Mouse (Mus musculus) 3T3-L1 (cell line): Measurements from ENCODE around the gene Metap2.
"Not testable (repeated sequence)": the region's sequence is repeated elsewhere in the genome, so short reads cannot be mapped to it uniquely, and the experiment has no call there.

ENCODE experiments used
- DNase-seq: peaks from one replicate; pipeline ENCODE4 v3.0.0-alpha.2; 2015; ENCODE audit warnings: low read depth, low spot score

Gene Metap2

GRCm38 (mm10) chr10:93846706-93847105 lies 50.2 kb downstream of the Metap2 start:
- DNase-seq: no peak

GRCm38 (mm10) chr10:93835115-93835514 lies 61.8 kb downstream of the Metap2 start:
- not testable (repeated sequence) for DNase-seq

- DNase-seq: no peak
Measured at GRCm38 (mm10) chr10:93834394-93834745, 62.5 kb downstream of the Metap2 start.

GRCm38 (mm10) chr10:93833699-93834393 lies 63.0 kb downstream of the Metap2 start:
- DNase-seq: no peak

- no peak for DNase-seq
Measured at GRCm38 (mm10) chr10:93833370-93833698, 63.6 kb downstream of the Metap2 start.

- no peak for DNase-seq
Measured at GRCm38 (mm10) chr10:93832811-93833210, 64.1 kb downstream of the Metap2 start.

GRCm38 (mm10) chr10:93831730-93832574 lies 64.9 kb downstream of the Metap2 start:
- DNase-seq: no peak

GRCm38 (mm10) chr10:93830931-93831729 lies 65.8 kb downstream of the Metap2 start, which contains the start of gene Usp44:
Gene Usp44 (plus strand): TSS chr10:93831555.
- no peak for DNase-seq

- DNase-seq: peak; percentile 86
Measured at GRCm38 (mm10) chr10:93829898-93830831, 66.7 kb downstream of the Metap2 start.

- DNase-seq: peak; percentile 86
Measured at GRCm38 (mm10) chr10:93818661-93819060, 78.2 kb downstream of the Metap2 start.

GRCm38 (mm10) chr10:93813755-93814154 lies 83.1 kb downstream of the Metap2 start:
- DNase-seq: no peak

- peak; percentile 86 for DNase-seq
Measured at GRCm38 (mm10) chr10:93812774-93813415, 84.0 kb downstream of the Metap2 start.

- no peak for DNase-seq
Measured at GRCm38 (mm10) chr10:93812098-93812497, 84.8 kb downstream of the Metap2 start.

- DNase-seq: no peak
Measured at GRCm38 (mm10) chr10:93810590-93811185, 86.2 kb downstream of the Metap2 start.

- not testable (repeated sequence) for DNase-seq
Measured at GRCm38 (mm10) chr10:93809438-93809837, 87.5 kb downstream of the Metap2 start.
